Mouse (Mus musculus) midbrain, embryonic 11.5 days (tissue): Measurements from ENCODE around the gene Dis3l. TPM values are rescaled to one million over a fixed set of nuclear protein-coding genes. Genes with fewer than 3 reads are reported as not detected.
"Not testable (repeated sequence)": the region's sequence is repeated elsewhere in the genome, so short reads cannot be mapped to it uniquely, and the experiment has no call there.

Experiments used
- ATAC-seq: fragments of 200-750 bp; cut with Nextera tagmentation; 2 replicates; pipeline ENCODE4 v1.8.0; 2017; ENCODE audit warnings: moderate TSS enrichment, moderate library complexity; ENCODE audit not compliant: low FRiP score
- DNase-seq: peaks from one replicate; pipeline ENCODE4 v3.0.0; 2015; ENCODE audit warnings: low spot score; ENCODE audit errors: missing footprints
- H3K27ac ChIP-seq: fragments of 300-500 bp; sonication (generic); 2 replicates; pipeline ENCODE4 v1.5.1; 2014; ENCODE audit warnings: low read depth, low read length
- H3K27me3 ChIP-seq: fragments of 300-500 bp; sonication (generic); 2 replicates; pipeline ENCODE4 v1.6.1; 2014; ENCODE audit warnings: mild to moderate bottlenecking, low read length, moderate library complexity, mixed read lengths; ENCODE audit not compliant: control insufficient read depth, insufficient read depth
- H3K36me3 ChIP-seq: fragments of 300-500 bp; sonication (generic); 2 replicates; pipeline ENCODE4 v1.6.1; 2014; ENCODE audit warnings: mild to moderate bottlenecking, low read length, moderate library complexity, mixed read lengths; ENCODE audit not compliant: control insufficient read depth, insufficient read depth
- H3K4me1 ChIP-seq: fragments of 300-500 bp; sonication (generic); 2 replicates; pipeline ENCODE4 v1.6.1; 2014; ENCODE audit warnings: low read length; ENCODE audit not compliant: control insufficient read depth, insufficient read depth
- H3K4me2 ChIP-seq: fragments of 300-500 bp; sonication (generic); 2 replicates; pipeline ENCODE4 v1.6.1; 2014; ENCODE audit warnings: mild to moderate bottlenecking, moderate library complexity
- H3K4me3 ChIP-seq: fragments of 300-500 bp; sonication (generic); 2 replicates; pipeline ENCODE4 v1.5.1; 2014; ENCODE audit warnings: low read depth, low read length
- H3K9ac ChIP-seq: fragments of 300-500 bp; sonication (generic); 2 replicates; pipeline ENCODE4 v1.6.1; 2014; ENCODE audit warnings: low read length
- H3K9me3 ChIP-seq: fragments of 300-500 bp; sonication (generic); 2 replicates; pipeline ENCODE4 v1.6.1; 2016; ENCODE audit warnings: low read length; ENCODE audit not compliant: control insufficient read depth
- WGBS: fragments of 180-500 bp; shearing (Covaris S2); extraction: QIAGEN DNeasy Blood & Tissue Kit; methylation state at CpG from one replicate; pipeline ENCODE4 v1.1.7; 2014; 5-methylcytosine and 5-hydroxymethylcytosine counted together
- polyA plus RNA-seq: library from polyadenylated mRNA; unstranded; fragments of >200 nt; fragmentation: Nextera tagmentation; extraction: Ambion mirVana; gene quantifications from 2 replicates; pipeline ENCODE4 v1.2.1, GENCODE M21; 2014

Gene Dis3l
- polyA plus RNA-seq, 1 experiment from 2014 or later, result 27.1 TPM

- Histone ChIP-seq H3K9ac (no peak overlapping the region), H3K9me3 (no peaks in the 10 kb centered on the region), H3K36me3 (no peaks in the 10 kb centered on the region), H3K4me3 (no peak overlapping the region), H3K4me2 (no peak overlapping the region), H3K27me3 (no peaks in the 10 kb centered on the region), H3K4me1 (no peaks in the 10 kb centered on the region), H3K27ac (no peak overlapping the region)
- DNase-seq (no peak), ATAC-seq (no peak)
- 74% methylated on average over 3 of the region's 3 CpGs for WGBS
Measured at GRCm38 (mm10) chr9:64271249-64271648, 69.8 kb downstream of the Dis3l start.

GRCm38 (mm10) chr9:64268836-64269235, 72.3 kb downstream of the Dis3l start:
- not testable (repeated sequence) for ATAC-seq, H3K36me3 ChIP-seq, H3K27ac ChIP-seq, H3K4me3 ChIP-seq, H3K9ac ChIP-seq, H3K9me3 ChIP-seq, H3K4me1 ChIP-seq, H3K4me2 ChIP-seq, DNase-seq, H3K27me3 ChIP-seq
- whole genome bisulfite sequencing, result 95% methylated on average over 8 of the region's 8 CpGs

- Histone ChIP-seq H3K36me3 (no peaks in the 10 kb centered on the region), H3K9me3 (no peaks in the 10 kb centered on the region), H3K9ac (no peak overlapping the region), H3K27me3 (no peaks in the 10 kb centered on the region), H3K27ac (no peak overlapping the region), H3K4me3 (no peak overlapping the region), H3K4me1 (no peaks in the 10 kb centered on the region), H3K4me2 (no peak overlapping the region)
- ATAC-seq (no peak), DNase-seq (peak; percentile 68)
- WGBS, result 89% methylated on average over 10 of the region's 10 CpGs
Measured at GRCm38 (mm10) chr9:64268196-64268595, 72.9 kb downstream of the Dis3l start.

- H3K27ac ChIP-seq, result no peak overlapping the region
- DNase-seq, result no peak
- H3K36me3 ChIP-seq, result no peaks in the 10 kb centered on the region
- 90% methylated on average over 1 of the region's 1 CpGs for WGBS
- H3K9me3 ChIP-seq, result no peaks in the 10 kb centered on the region
- no peak overlapping the region for H3K4me3 ChIP-seq
- no peak for ATAC-seq
- no peak overlapping the region for H3K4me2 ChIP-seq
- no peaks in the 10 kb centered on the region for H3K27me3 ChIP-seq
- H3K4me1 ChIP-seq, result no peaks in the 10 kb centered on the region
- no peak overlapping the region for H3K9ac ChIP-seq
Measured at GRCm38 (mm10) chr9:64267231-64267630, 73.9 kb downstream of the Dis3l start.

- 58% methylated on average over 1 of the region's 1 CpGs for WGBS
- H3K4me3 ChIP-seq, result no peak overlapping the region
- no peaks in the 10 kb centered on the region for H3K36me3 ChIP-seq
- no peaks in the 10 kb centered on the region for H3K4me1 ChIP-seq
- H3K27ac ChIP-seq, result no peak overlapping the region
- no peaks in the 10 kb centered on the region for H3K9me3 ChIP-seq
- H3K4me2 ChIP-seq, result no peak overlapping the region
- H3K27me3 ChIP-seq, result no peaks in the 10 kb centered on the region
- no peak overlapping the region for H3K9ac ChIP-seq
- ATAC-seq, result no peak
- no peak for DNase-seq
Measured at GRCm38 (mm10) chr9:64264813-64265212, 76.3 kb downstream of the Dis3l start.

- Histone ChIP-seq H3K27me3 (no peaks in the 10 kb centered on the region), H3K4me2 (no peak overlapping the region), H3K27ac (no peak overlapping the region), H3K9ac (no peak overlapping the region), H3K4me3 (no peak overlapping the region), H3K36me3 (no peaks in the 10 kb centered on the region), H3K4me1 (no peaks in the 10 kb centered on the region), H3K9me3 (no peaks in the 10 kb centered on the region)
- DNase-seq (no peak), ATAC-seq (no peak)
- WGBS, result 89% methylated on average over 4 of the region's 4 CpGs
Measured at GRCm38 (mm10) chr9:64261023-64261422, 80.1 kb downstream of the Dis3l start.

GRCm38 (mm10) chr9:64259906-64260305, 81.2 kb downstream of the Dis3l start:
- 92% methylated on average over 5 of the region's 5 CpGs for WGBS
- Histone ChIP-seq H3K9ac (no peak overlapping the region), H3K4me3 (no peak overlapping the region), H3K4me1 (no peaks in the 10 kb centered on the region), H3K4me2 (no peak overlapping the region), H3K27ac (no peak overlapping the region), H3K27me3 (no peaks in the 10 kb centered on the region), H3K36me3 (no peaks in the 10 kb centered on the region), H3K9me3 (no peaks in the 10 kb centered on the region)
- DNase-seq (no peak), ATAC-seq (no peak)

Other genes starting within 250 kb of the Dis3l start
- not detected in 2 replicates for gene Lctl, start 224.1 kb downstream of the Dis3l start, polyA plus RNA-seq
- 30.5 and 32.8 TPM in 2 replicates for gene Zwilch, start 168.2 kb downstream of the Dis3l start, polyA plus RNA-seq
- 1,103 and 1,131 TPM in 2 replicates for gene Rpl4, start 167.9 kb downstream of the Dis3l start, polyA plus RNA-seq
- gene Snapc5, start 162.0 kb downstream of the Dis3l start, polyA plus RNA-seq, result 37.3 and 37.4 TPM in 2 replicates
- 1.8 and 2.6 TPM in 2 replicates for gene Uchl4, start 106.1 kb downstream of the Dis3l start, polyA plus RNA-seq
- gene Map2k1, start 87.7 kb downstream of the Dis3l start, polyA plus RNA-seq, result 78.2 and 78.8 TPM in 2 replicates
- gene Tipin, start 59.7 kb downstream of the Dis3l start, polyA plus RNA-seq, result 286 TPM in 2 replicates
- 2.6 and 3.1 TPM in 2 replicates for gene Megf11, start 44.3 kb upstream of the Dis3l start, polyA plus RNA-seq